Mouse (Mus musculus): Measurements from ENCODE around the gene Ofcc1. TPM values are rescaled to one million over a fixed set of nuclear protein-coding genes. Genes with fewer than 3 reads are reported as not detected.

The Ofcc1 gene
- polyA plus RNA-seq (2017; shearing (Covaris generic)): not detected

- no peak for ATAC-seq
Measured at GRCm38 (mm10) chr13:40361288-40361687, at the start of gene Ofcc1. Ofcc1 (minus strand) TSS chr13:40361450.

GRCm38 (mm10) chr13:40390120-40390519 lies 28.9 kb upstream of the Ofcc1 start:
- no peak for ATAC-seq

GRCm38 (mm10) chr13:40387446-40387845 lies 26.2 kb upstream of the Ofcc1 start:
- ATAC-seq: no peak

GRCm38 (mm10) chr13:40384962-40385361 lies 23.7 kb upstream of the Ofcc1 start:
- ATAC-seq: no peak

GRCm38 (mm10) chr13:40376773-40377172 lies 15.5 kb upstream of the Ofcc1 start:
- no peak for ATAC-seq

- ATAC-seq: no peak
Measured at GRCm38 (mm10) chr13:40366762-40367161, 5.5 kb upstream of the Ofcc1 start.

GRCm38 (mm10) chr13:40364855-40365254 lies 3.6 kb upstream of the Ofcc1 start:
- no peak for ATAC-seq

- ATAC-seq: no peak
Measured at GRCm38 (mm10) chr13:40360692-40361091, 558 bp downstream of the Ofcc1 start.

- ATAC-seq: no peak
Measured at GRCm38 (mm10) chr13:40347045-40347444, 14.2 kb downstream of the Ofcc1 start.

- ATAC-seq: no peak
Measured at GRCm38 (mm10) chr13:40323301-40323700, 37.9 kb downstream of the Ofcc1 start.

GRCm38 (mm10) chr13:40320814-40321525 lies 40.3 kb downstream of the Ofcc1 start:
- ATAC-seq: no peak

GRCm38 (mm10) chr13:40317731-40318130 lies 43.5 kb downstream of the Ofcc1 start:
- no peak for ATAC-seq

- no peak for ATAC-seq
Measured at GRCm38 (mm10) chr13:40315158-40315792, 46.0 kb downstream of the Ofcc1 start.

- ATAC-seq: no peak
Measured at GRCm38 (mm10) chr13:40292891-40293290, 68.4 kb downstream of the Ofcc1 start.

GRCm38 (mm10) chr13:40290846-40291245 lies 70.4 kb downstream of the Ofcc1 start:
- ATAC-seq: no peak

GRCm38 (mm10) chr13:40288650-40289049 lies 72.6 kb downstream of the Ofcc1 start:
- no peak for ATAC-seq

GRCm38 (mm10) chr13:40287266-40288002 lies 73.8 kb downstream of the Ofcc1 start:
- ATAC-seq: no peak

- ATAC-seq: no peak
Measured at GRCm38 (mm10) chr13:40285234-40285791, 75.9 kb downstream of the Ofcc1 start.

GRCm38 (mm10) chr13:40280616-40281015 lies 80.6 kb downstream of the Ofcc1 start:
- no peak for ATAC-seq

- ATAC-seq: no peak
Measured at GRCm38 (mm10) chr13:40267546-40267945, 93.7 kb downstream of the Ofcc1 start.

GRCm38 (mm10) chr13:40263087-40263807 lies 98.0 kb downstream of the Ofcc1 start:
- no peak for ATAC-seq

GRCm38 (mm10) chr13:40258757-40259156 lies 102.5 kb downstream of the Ofcc1 start:
- no peak for ATAC-seq

GRCm38 (mm10) chr13:40243821-40244220 lies 117.4 kb downstream of the Ofcc1 start:
- ATAC-seq: no peak

All from activated CD4-positive, CD25-positive, alpha-beta regulatory T cell, adult 4 months (primary cell).